Mouse (Mus musculus) left cerebral cortex, adult 8-10 months (tissue): ENCODE data around the gene Pacrg. TPM values are rescaled to one million over a fixed set of nuclear protein-coding genes. Genes with fewer than 3 reads are reported as not detected.

Experiments
- DNase-seq, 2 experiments: peaks; one replicate each; pipeline ENCODE4 v3.0.0; 2022; ENCODE audit warnings: low spot score in 2 of 2
- total RNA-seq, 4 experiments: library from RNA; stranded (reverse); gene quantifications; 2 replicates each; pipeline ENCODE4 v1.2.4; 2022

Gene Pacrg
- total RNA-seq, 4 experiments from 2014 or later = 19.2 to 25.9 (median 21.6) TPM

DNA sequence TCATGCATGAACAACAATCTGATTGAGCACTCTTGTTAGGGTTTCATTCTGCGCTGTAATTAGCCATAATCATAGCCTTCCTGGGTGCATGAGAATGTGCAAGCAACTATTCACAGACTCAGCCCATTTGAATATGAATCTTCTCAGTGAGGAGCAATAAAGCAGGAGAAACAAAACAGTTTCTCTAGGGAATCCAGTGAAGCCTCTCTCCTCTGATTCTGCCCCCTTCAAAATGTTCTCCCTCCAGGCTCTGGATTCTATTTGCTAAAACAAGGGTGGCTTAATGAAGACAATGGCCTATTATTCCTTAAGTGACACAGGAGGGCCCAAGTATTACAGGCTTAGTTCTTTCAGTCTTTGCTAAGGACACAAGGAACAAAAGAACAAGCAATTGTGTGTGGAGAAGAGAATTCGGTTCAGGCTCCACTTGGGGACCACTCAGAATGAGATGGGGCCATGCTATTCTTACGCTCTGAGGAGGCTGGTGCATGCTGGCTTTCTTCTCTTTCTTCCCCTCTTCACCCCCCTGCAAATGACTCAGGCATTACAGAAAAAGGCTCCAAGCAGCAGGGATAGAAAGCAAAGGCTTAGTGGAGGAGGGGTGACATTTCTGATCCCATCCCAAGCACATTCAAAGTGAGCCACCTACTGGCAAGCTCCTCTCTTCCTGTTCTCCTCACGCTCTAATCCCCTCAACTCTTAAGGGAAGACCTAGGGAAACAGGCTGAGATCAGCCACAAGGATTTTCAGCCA lies 95.2 kb downstream of the Pacrg start:
- DNase-seq = peak; percentile 28 to 78

DNA sequence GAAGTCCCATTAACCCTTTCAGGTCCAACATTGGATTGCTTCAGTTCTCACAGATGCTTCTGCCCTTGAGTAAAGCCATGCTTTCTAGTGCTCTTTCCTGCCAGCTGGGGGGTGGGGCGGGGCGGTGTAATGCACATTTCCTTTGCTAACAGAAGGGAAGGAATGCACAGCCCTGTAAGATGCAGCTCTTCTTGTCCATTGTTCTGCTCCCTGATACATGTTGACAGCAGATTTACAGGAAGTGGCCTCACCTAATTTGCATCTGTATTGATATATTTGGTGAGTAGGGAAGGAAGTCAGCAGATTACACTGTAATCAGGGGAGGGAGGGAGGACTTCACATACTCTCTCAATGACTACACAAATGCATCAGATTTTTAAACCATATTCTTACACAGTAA lies 100.0 kb downstream of the Pacrg start:
- DNase-seq = no peak

DNA sequence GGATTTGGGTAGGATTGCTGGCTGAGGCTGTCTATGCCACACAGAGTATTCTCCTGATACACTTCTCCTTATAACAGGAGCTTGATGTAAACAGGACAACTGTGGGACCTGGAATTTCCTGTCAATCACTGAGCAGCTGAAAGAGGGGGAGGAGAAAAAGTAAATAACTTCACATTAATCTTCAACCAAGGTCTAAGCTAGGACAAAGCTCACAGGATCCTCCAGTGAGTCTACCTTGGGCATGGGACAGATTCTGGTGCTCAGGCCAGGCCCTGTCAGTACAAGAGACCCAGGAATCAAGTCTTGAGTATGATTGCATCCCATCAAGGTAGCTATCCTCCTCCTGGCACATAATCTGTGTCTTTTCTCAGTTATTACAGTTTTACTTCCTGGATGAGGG lies 102.1 kb downstream of the Pacrg start:
- no peak for DNase-seq

DNA sequence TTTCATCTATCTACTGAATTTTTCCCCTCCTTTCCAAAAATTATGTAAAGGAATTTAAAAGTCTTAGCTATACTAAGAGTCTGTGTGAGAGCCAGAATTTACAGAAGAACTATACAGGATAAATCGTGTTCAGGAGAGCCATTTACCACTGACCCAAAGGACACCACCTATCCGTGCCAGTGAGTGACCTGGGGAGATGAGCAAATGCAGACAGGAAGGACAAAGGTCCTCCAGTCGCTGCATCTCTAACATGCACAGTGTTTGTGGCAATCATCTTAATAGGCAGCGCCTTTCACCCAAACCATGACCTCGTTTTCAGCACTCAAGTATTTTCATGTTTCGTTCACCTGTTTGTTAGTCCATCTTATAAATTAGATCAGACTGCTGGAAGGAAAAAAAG lies 105.4 kb downstream of the Pacrg start:
- no peak for DNase-seq

DNA sequence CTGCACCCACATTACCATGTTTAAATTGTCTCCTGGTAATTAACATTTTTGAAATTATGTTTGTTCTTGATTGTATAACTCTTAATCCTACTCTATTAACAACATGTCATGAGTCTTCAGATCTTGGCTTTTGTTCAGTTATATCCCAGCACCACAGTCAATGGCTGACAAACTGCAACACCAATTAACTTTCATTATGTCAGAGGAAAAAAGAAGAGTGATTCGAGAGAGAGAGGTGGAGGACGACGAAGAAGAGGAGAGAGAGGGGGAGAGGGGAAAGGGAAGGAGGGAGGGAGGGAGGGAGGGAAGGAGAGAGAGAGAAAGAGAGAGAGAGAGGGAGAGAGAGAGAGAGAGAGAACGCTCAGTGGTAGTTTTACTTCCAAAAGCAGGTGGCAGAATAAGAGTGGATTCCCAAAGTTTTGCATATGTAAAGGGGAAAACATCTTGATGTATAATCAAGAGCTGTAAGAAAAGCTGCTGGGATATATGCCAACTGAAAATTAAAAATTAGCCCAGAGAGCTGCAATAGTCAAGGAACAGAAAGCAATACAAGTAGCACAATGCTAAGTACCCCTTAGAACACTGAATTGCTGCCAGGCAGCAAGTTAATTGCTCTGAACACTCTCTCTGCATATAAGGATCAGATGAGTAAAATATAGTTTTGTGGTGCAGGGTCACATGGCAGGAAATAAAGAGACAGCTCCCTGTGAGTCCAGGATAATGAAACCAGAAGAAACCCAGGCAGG lies 107.6 kb downstream of the Pacrg start:
- DNase-seq = no peak

DNA sequence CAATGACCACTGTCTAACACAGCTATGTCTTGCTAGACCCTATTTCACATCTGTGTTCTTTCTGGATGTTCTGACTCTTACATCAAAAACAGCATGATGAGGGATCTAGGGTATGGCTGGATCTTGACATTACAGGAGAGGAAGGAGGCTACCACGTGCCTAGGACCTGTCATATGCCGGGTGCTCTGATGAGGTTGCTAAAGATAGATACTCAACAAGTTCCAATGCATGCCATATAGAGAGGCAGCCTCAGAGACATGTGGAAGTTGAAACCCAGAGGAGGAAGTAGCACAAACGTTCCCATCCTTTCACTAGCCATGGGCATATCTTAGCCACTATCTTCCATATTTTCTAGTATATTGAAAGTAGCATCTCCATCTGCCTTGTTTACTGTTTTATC lies 115.3 kb downstream of the Pacrg start:
- no peak for DNase-seq

DNA sequence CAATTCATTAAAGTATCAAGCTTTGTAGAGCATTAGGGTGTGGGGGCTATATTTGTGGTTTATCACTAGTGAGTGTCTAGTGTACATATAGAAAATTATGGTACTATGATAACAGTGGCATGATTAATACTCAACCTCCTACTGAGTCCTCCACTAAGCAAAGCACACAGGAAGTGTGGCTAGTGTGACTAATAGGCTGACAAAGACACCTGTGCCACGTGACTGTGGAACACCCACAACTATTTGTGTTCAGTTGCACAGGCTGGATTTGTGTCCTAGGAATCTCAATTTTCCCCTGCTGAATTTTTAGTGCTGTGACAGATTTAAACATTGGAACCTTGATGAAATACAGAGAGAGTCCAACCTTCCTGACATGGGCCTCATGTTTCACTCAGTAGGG lies 118.5 kb downstream of the Pacrg start:
- no peak for DNase-seq

DNA sequence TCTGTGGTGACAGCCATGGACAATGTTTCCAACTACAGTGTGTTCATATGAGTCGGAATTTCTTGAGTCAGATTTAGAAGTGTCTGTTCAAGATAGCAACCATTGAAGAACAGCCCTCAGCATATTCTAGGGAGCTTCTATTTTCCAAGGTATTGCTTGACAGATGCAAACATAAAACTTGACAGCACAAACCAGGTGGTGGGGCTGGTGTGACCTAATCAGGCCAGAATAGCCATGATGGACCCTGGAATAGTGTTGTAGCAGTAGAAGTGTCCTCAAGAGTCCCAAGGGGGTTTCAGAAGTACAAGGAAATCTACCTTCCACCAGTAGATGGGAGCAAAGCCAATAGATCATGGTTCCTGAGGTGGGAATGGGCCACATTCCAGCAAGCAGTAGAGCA lies 123.0 kb downstream of the Pacrg start:
- DNase-seq = no peak

DNA sequence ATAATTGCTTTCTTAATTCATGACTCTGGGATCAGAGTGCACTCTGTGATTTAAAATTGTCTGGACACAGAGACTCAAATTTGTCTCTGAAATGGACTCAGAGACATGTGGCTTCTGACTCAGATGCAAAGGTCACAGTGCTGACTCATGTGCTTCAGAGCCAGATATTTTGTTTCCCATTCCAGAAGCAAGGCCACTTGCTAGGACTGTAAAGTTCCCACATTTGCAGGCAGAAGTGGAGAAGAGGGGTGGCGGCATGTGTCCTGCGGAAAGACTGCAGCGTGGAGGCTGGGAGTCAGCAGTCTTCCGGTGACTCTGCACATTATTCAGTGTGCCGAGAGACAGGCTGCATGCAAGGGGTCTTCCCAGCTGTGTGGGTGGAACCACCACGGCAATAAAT lies 137.3 kb downstream of the Pacrg start:
- DNase-seq = no peak

DNA sequence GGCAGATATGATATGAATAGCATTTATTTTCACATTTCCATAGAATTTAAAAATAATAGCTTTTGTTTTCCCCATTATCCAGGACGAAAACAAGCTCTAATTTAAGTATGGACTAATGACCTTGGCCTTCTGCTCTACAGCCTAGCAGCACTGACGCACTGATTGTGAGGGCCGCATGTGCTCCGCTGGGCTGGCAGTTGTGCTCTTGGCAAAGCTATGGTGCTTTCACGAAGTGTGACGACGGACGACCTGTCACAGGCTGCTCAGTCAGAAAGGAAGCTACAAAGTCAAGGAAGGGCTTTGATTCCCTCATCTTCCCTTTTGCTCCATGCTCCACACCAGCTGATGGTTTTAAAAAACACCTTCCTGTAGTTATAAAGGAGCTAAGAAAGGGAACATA lies 142.1 kb downstream of the Pacrg start:
- no peak for DNase-seq

DNA sequence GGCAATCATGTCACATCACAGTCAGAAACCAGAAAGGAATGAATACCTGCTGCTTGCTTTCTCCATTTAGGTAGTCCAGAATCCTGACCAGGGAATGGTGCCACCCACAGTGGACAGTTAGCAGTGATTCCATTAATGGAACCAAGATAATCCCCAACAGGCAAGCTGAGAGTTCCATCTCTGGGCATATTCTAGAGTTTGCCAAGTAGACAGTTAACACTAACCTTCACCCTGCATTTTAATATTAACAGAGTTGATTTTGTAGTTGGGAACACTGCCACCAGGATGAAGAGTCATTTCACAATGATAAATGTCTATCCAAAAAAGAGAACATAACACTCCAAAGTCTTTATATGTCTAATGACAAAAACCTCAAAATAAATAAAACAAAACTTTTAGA lies 144.7 kb downstream of the Pacrg start:
- DNase-seq = no peak

DNA sequence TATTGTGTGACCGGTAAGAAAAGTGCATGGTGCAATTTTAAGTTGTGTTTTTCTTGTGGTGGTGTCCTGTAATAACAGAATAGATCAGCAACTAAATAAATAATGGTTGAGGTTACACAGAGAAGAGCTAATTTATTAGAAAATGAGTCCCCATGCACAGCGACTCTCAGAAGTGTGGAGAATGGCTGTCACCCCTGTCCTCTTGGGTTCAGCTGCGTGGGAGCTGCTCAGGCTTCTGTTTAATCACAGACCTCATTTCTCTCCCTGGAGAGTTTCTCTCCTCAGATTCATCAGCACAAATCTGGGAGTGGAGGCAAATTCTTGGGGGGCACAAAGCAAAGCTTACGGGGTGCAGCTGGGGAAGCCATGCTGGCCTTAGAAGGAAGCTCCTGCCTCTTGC lies 163.0 kb downstream of the Pacrg start:
- DNase-seq = no peak

DNA sequence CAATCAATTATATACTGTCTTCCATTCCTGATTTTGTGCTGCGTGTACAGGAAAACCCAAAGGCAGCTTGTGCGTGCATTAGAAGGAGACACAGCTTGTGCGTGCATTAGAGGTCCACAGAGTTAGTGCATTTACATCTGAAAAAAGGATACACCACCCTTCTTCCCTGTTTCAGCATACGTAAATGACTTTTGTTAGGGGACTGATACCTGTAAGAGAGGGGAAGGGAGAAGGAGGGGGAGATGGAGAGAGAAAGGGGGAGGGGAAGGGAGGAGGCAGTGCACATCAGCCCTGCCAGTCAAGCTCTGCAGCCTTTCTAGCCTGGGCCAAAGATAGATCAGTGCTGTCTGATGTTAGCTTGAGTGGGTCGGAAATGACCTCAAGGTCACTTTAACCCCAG lies 164.6 kb downstream of the Pacrg start:
- no peak for DNase-seq

DNA sequence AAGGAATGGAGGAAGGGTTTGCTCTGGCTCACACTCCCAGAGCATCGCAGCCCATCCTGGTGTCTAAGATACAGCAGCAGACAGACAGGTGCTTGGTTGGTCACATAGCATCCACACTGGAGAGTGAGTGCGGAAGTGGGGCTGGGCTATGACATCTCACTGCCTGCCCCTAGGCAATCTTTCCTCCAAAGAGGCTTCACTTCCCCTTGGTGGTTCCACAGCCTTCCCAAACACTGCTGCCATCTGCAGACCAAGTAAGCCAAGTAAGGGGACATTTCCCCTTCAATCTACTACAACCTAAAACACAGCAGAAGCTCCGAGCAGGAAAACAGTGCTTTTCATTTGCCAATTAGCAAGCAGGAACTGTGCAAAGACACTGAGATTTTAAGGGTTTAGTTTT lies 165.1 kb downstream of the Pacrg start:
- DNase-seq = no peak

DNA sequence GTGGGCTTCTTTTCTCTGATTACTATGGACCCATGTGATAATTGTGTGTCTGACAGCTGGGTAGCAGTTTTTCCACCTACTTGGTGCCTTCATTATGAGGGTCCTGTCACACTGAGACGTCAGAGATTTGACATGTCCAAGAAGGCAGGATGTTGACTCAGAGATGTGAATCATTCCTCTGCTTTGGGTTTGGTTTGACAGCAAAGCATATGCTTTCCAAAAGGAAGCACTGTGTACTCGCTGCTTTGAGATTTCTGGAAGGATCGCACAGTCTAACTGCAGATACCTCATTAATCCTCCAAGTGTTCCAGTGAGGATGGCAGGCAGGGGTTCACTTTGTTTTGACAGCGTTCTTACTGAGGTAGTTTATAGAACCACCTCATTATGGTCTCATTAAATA lies 178.8 kb downstream of the Pacrg start:
- no peak for DNase-seq

DNA sequence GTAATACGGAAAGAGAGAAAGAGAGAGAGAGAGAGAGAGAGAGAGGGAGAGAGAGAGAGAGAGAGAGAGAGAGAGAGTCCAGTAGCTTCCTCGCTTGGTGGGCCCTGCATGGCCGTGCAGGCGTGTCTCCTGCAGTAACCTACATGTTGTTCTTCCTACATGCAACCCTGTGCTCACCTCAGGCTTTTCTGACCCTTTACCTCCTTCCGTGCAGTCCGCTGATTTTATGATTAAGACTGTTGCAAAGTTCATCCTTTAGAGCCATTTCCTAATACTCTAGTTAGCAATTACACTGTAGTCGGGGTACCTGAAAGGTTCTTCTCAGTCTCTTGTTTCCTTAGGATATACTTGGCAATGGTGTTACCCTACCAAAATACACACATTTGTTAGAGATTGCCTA lies 196.5 kb downstream of the Pacrg start:
- DNase-seq = no peak

DNA sequence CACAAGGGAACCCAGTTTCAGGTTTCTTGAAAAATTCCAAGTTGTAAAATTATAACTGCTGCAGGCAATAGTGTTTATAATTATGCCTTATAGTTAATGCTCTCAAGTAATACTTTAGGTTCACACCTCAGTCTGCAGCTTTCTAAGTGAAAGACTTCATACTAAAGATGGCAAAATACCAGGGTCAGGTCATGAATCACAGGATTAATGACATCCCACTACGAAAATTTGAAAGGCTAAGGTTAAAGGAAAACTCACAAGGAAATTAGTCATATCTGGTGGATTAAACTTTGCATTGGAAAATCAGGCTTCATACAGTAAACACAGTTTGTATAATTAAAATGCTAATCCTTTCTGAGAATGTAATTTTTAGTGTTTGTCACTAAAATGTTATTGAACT lies 200.3 kb downstream of the Pacrg start:
- no peak for DNase-seq

DNA sequence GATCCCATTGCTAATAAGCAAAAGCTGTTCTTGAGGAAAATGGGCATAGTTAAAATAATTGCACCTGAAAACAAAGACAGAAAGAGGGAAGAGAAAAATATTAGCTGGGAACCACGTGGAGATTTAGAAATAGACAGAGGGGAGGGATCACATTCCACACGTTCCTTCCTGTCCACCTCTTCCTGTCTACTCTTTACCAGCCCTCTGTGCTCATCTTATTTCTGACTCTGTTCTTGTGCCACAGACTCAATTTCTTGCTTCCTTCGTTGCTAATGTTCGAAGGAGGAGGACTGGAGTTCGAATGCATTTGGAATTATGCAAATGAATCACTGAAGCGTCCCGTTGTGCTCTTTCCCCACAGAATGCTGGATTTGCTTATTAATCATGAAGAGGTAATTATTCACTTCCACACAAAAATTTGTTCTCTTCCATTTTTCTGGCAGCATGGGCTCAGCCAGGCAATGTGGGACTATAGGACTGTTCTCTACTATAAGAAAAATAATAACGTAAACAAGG lies 204.1 kb downstream of the Pacrg start:
- no peak for DNase-seq

DNA sequence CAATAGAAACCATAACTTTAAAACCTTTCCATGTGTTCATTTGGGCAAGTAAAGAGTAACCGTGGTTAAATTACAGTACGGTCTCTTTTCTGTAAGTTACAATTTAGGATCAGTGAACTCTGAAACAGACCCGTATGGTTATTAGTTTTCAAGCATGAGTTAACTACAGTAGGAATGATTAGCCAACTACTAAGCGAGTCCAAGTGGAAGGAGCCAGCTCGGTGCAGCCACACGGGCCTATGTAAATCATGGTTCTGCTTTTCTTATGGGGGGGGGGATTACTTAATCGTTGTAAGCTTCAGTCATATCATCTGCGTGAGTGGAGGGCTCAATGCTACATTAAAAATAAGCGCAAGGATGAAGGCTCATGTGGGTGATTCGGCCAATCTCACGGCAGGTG lies 204.6 kb downstream of the Pacrg start:
- DNase-seq = no peak

DNA sequence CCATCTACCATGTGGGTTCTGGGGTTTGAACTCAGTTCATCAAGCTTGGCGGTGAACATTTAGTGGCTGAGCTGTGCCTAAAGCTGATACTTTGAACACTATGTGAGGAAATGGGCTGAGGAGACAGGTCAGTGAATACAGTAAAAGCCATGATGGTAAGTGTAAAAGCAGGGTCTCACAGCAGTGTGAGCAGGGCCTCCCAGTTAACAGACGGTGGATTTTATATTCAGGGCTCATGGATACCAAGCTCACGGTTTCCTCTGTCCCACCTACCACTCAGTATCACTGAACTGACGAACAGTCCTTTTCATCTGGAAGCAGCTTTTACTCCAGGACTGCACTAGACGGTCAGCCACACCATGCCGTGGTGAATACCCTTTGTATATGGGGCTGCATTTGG lies 205.1 kb downstream of the Pacrg start:
- DNase-seq = no peak

DNA sequence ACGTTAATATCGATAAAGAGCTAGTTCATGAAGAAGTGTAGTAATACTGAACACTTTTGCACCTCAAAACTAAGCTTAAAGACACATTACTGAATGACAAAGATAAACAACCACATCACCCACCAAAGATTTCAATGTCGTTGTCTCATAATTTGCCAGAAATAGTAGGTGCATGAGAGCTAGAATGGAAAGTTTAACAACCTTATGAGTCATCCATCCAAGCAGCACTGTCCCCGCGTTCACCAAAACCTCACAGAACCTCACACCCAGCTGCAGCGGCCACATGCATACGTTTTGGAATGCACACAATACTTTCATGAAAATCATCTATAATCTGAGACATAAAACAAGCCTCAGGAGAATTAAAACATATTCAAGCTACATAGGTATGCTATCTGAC lies 206.3 kb downstream of the Pacrg start:
- no peak for DNase-seq

DNA sequence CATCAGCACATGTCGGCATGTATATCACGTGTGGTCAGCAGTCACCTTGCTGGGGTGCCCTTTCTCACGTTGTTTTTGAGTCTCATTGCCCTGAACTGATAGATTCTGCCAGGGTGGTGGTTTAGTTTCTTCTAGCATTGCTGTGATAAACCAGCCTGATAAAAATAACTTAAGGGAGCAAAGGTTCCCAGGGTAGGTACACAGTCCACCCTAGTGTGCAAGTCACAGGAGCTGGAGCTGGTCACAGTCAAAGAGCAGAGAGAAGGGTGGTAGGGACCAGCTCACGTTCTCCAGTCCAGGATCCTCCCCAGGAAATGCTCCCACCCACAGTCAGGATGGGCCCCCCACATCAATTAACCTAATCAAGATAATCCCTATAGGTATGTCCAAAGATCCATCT lies 211.9 kb downstream of the Pacrg start:
- DNase-seq = no peak

DNA sequence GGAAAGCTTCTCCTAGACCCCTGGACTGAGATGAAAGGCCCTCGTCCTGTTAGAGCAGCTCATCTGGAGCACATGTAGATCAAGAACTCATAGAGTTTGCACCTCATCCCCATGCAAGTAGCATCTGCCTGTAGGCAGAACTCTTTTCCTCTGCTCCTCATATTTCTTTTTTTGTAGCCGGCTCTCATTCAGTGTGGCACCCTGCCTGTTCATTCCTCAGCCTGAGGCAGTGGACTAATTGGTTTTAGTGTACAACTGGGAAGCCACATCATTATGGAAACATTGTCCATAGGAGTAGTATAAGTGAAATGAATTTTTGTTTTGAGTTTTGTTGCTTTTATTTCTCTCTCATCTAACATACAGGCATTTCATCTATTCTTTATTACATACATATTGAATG lies 212.6 kb downstream of the Pacrg start:
- no peak for DNase-seq
